Mouse (Mus musculus) A20 (cell line): ENCODE measurements around the gene Adamtsl5.

Experiments
- DNase-seq: peaks from one replicate; pipeline ENCODE4 v3.0.0-alpha.2; 2011; ENCODE audit warnings: low read depth, low spot score

Gene Adamtsl5

GRCm38 (mm10) chr10:80342749-80343424 lies 5.3 kb downstream of the Adamtsl5 start:
- no peak for DNase-seq

GRCm38 (mm10) chr10:80342305-80342748 lies 5.9 kb downstream of the Adamtsl5 start:
- DNase-seq = no peak

GRCm38 (mm10) chr10:80341491-80342304 lies 6.5 kb downstream of the Adamtsl5 start:
- DNase-seq = no peak

GRCm38 (mm10) chr10:80341026-80341425 lies 7.2 kb downstream of the Adamtsl5 start:
- DNase-seq = no peak

GRCm38 (mm10) chr10:80339941-80340750 lies 8.1 kb downstream of the Adamtsl5 start:
- peak; percentile 84 for DNase-seq

- no peak for DNase-seq
Observed at GRCm38 (mm10) chr10:80336263-80336662, 11.9 kb downstream of the Adamtsl5 start.

- no peak for DNase-seq
Observed at GRCm38 (mm10) chr10:80332525-80332989, 15.7 kb downstream of the Adamtsl5 start.

- DNase-seq = peak; percentile 37
Observed at GRCm38 (mm10) chr10:80331636-80332524, 16.3 kb downstream of the Adamtsl5 start.

- DNase-seq = no peak
Observed at GRCm38 (mm10) chr10:80330888-80331287, 17.3 kb downstream of the Adamtsl5 start.

- no peak for DNase-seq
Observed at GRCm38 (mm10) chr10:80330084-80330483, 18.1 kb downstream of the Adamtsl5 start.

GRCm38 (mm10) chr10:80329273-80330081 lies 18.7 kb downstream of the Adamtsl5 start, which contains the start of the genes Pcsk4 and Reep6:
TSS of gene Pcsk4 (minus strand) at chr10:80329498.
TSS of gene Reep6 (plus strand) at chr10:80329953.
- peak; percentile 100 for DNase-seq

- DNase-seq = no peak
Observed at GRCm38 (mm10) chr10:80325045-80325444, 23.2 kb downstream of the Adamtsl5 start.

- peak; percentile 30 for DNase-seq
Observed at GRCm38 (mm10) chr10:80324120-80325037, 23.8 kb downstream of the Adamtsl5 start.

- peak; percentile 89 for DNase-seq
Observed at GRCm38 (mm10) chr10:80323261-80324119, 24.7 kb downstream of the Adamtsl5 start.

- peak; percentile 67 for DNase-seq
Observed at GRCm38 (mm10) chr10:80322811-80323211, 25.4 kb downstream of the Adamtsl5 start.

- DNase-seq = no peak
Observed at GRCm38 (mm10) chr10:80321670-80322581, 26.3 kb downstream of the Adamtsl5 start.
